Mouse (Mus musculus) E14TG2a.4 (cell line): Measurements from ENCODE around the gene Nfib.

Experiments used
- H3K27me3 ChIP-seq: 2 replicates; pipeline ENCODE4 v1.6.1; 2014; ENCODE audit warnings: low read length, control low read depth; ENCODE audit not compliant: insufficient read depth
- H3K36me3 ChIP-seq: 2 replicates; pipeline ENCODE4 v1.6.1; 2014; ENCODE audit warnings: low read length, control low read depth; ENCODE audit not compliant: insufficient read depth
- H3K4me1 ChIP-seq: replicated peaks from 2 replicates; pipeline ENCODE4 v1.6.1; 2014; ENCODE audit warnings: low read depth, low read length, control low read depth
- H3K4me3 ChIP-seq: replicated peaks from 2 replicates; pipeline ENCODE4 v1.5.1; 2014; ENCODE audit warnings: mild to moderate bottlenecking, low read length
- H3K9me3 ChIP-seq: 2 replicates; pipeline ENCODE4 v1.6.1; 2014; ENCODE audit warnings: low read length, control low read depth
- CTCF ChIP-seq: conservative IDR thresholded peaks from 2 replicates; pipeline ENCODE4 v1.5.1; 2014; ENCODE audit warnings: low read length
- NANOG ChIP-seq: IDR thresholded peaks from 2 replicates; pipeline ENCODE4 v1.6.1; 2014; ENCODE audit warnings: borderline replicate concordance, low read length, mixed read lengths
- POU5F1 ChIP-seq: IDR thresholded peaks from 2 replicates; pipeline ENCODE4 v1.6.1; 2014; ENCODE audit warnings: low read length, borderline replicate concordance

The Nfib gene

DNA sequence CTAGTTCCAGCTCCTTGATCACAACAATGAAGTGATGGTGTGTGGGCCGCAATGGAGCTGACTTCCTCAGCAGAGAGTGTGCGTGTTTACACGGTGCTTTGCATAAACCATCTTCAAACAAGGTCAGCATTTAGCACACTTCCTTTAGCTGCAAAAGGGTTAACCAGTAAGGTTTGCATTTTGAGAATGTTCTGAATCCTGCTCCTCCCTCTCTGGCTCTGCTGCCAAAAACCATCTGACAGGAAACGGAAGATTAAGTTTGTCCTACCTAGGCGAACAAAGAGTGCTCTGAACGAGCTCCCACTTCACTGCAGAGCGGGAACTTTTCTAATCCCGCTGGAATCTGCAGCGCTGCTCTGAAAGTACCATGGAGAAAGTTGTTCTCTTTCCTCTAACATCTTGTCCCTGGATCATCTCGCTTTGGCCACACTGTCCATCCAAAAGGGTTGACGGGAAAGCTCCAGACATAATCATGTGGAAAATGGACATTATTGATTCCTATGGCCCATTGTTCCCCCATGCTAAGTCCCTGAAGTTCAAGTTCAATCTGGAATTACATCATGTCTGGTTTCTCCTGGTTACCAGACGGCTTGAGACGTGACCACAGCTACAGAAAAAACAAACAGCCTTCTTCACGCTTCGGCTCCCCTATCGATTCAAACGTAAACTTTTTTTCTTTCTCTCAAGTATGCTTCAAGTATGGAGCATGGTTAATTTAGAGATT lies 401.2 kb downstream of the Nfib start:
- H3K9me3 ChIP-seq = no peaks in the 10 kb centered on the region
- no peak for TF ChIP-seq CTCF
- TF ChIP-seq NANOG = no peak
- no peak for TF ChIP-seq POU5F1
- no peaks in the 10 kb centered on the region for H3K27me3 ChIP-seq
- H3K4me1 ChIP-seq = peaks cover 24% of the 10 kb centered on the region
- H3K36me3 ChIP-seq = peaks cover 11% of the 10 kb centered on the region; the same call in 1 of the 2 replicates
- H3K4me3 ChIP-seq = peak overlapping the region; percentile 3; the same call in 1 of the 2 replicates

DNA sequence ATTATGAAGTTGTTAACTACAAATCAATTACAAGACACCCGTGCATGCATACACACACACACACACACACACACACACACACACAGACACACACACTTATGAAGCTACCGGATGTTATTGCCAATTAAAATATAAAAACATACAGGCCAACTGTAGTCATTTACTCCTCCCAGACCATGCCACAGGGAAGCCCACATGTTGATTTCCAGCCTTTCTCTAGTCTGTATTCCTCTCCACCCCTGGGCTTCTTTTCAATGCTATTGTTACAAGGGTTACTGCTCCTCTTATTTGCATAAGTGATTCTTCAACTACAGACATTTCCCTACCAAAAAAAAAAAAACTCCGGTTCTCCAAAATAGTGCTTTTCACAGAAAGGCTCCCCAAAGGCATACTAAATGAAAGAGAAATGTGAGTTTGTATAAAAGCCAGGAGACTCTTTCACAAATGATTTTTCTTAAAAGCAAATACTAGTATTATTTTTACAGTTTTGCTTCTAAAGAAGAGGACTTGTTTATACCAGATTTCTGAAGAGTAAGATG lies 402.1 kb downstream of the Nfib start:
- Histone ChIP-seq H3K4me1 (peaks cover 24% of the 10 kb centered on the region), H3K27me3 (no peaks in the 10 kb centered on the region), H3K36me3 (0 out of 2 replicates have a peak, but pooled peaks cover 11% of the 10 kb centered on the region), H3K9me3 (no peaks in the 10 kb centered on the region), H3K4me3 (no peak overlapping the region)
- TF ChIP-seq NANOG (no peak), POU5F1 (no peak), CTCF (no peak)

GRCm38 (mm10) chr4:82302901-82303300 lies 402.6 kb downstream of the Nfib start:
- H3K27me3 ChIP-seq = no peaks in the 10 kb centered on the region
- TF ChIP-seq NANOG = no peak
- TF ChIP-seq CTCF = no peak
- TF ChIP-seq POU5F1 = no peak
- H3K4me1 ChIP-seq = peaks cover 24% of the 10 kb centered on the region
- H3K4me3 ChIP-seq = no peak overlapping the region
- 0 out of 2 replicates have a peak, but pooled peaks cover 8% of the 10 kb centered on the region for H3K36me3 ChIP-seq
- H3K9me3 ChIP-seq = no peaks in the 10 kb centered on the region

GRCm38 (mm10) chr4:82298606-82299005 lies 406.9 kb downstream of the Nfib start:
- Histone ChIP-seq H3K36me3 (0 out of 2 replicates have a peak, but pooled peaks cover 4% of the 10 kb centered on the region), H3K4me3 (no peak overlapping the region), H3K4me1 (peaks cover 17% of the 10 kb centered on the region), H3K9me3 (no peaks in the 10 kb centered on the region), H3K27me3 (no peaks in the 10 kb centered on the region)
- TF ChIP-seq NANOG (no peak), CTCF (no peak), POU5F1 (no peak)

DNA sequence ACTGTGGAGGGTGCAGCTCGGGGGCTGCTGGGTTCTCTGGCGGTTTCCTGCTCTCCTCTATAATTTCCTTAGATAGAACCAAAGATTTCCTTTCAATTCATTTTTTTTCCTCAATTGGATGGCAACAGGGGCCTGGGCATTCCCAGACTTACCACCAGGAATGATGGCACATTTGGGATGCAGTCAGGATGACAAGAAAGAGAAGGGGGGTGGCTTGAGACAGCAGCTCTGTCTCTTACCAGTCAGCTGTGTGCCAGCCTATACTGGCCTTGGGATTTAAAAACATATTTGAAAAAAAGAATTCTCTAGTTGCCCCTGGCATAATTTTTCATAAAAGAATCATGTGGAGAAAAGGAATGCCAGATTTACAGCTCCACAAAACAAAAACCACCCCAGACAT lies 408.0 kb downstream of the Nfib start:
- no peak for TF ChIP-seq NANOG
- TF ChIP-seq CTCF = no peak
- no peak for TF ChIP-seq POU5F1
- no peaks in the 10 kb centered on the region for H3K9me3 ChIP-seq
- H3K4me1 ChIP-seq = peaks cover 18% of the 10 kb centered on the region
- H3K36me3 ChIP-seq = 0 out of 2 replicates have a peak, but pooled peaks cover 4% of the 10 kb centered on the region
- H3K4me3 ChIP-seq = no peak overlapping the region
- H3K27me3 ChIP-seq = no peaks in the 10 kb centered on the region

DNA sequence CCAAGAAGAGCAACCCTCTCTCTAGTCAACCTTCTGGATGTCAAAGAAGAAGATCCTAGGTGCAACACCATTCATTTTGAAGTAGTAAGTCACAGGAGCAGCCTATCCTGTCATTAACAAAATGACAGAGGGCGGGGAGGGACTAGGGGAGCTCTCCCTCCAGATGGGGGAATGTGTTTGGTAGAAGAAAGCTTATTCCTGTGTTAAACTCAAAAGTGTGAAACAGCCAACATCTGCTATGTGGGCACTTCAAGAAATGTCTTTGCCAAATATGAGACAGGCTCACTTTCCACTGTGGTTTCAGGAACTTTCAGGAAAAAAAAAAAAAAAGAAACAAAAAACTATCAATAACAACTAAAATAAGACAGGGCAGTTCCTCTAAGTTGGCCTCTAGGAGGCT lies 411.5 kb downstream of the Nfib start:
- Histone ChIP-seq H3K4me1 (peaks cover 23% of the 10 kb centered on the region), H3K36me3 (peaks cover 11% of the 10 kb centered on the region; the same call in 1 of the 2 replicates), H3K4me3 (no peak overlapping the region), H3K9me3 (no peaks in the 10 kb centered on the region), H3K27me3 (no peaks in the 10 kb centered on the region)
- TF ChIP-seq CTCF (no peak), POU5F1 (no peak), NANOG (no peak)

DNA sequence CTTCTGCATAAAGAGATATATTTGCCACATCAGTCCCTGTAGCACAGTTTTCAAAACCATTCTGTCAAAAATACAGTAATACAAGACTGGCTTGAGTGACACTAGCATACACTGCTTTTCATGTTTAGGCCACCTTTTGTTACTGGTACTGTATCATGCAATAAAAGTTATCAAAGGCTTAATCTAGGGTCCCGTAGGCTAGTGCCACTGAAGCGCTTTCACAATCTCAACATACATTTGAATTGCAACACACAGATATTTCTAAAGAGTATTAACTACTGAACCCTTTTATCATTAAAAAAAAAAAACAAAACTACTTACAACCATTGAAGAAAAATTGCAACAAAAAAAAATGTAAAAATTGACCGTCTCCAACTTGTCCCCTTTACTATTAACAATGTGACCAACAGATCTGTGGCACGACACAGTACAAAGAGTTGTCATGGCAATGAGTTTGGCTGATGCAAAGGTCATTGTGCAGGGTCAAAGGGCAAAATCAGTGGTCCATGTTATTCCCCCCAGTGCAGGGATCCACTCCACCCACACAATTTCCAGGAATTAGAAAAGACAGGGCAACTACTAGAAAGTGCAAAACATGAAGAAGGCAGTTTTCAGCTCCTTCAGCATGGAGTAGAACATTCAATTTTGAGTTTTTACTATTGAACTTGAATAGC lies 414.2 kb downstream of the Nfib start:
- Histone ChIP-seq H3K36me3 (peaks cover 8% of the 10 kb centered on the region; the same call in 1 of the 2 replicates), H3K27me3 (no peaks in the 10 kb centered on the region), H3K9me3 (no peaks in the 10 kb centered on the region), H3K4me1 (peaks cover 23% of the 10 kb centered on the region), H3K4me3 (no peak overlapping the region)
- no peak for TF ChIP-seq POU5F1
- TF ChIP-seq CTCF = no peak
- TF ChIP-seq NANOG = no peak

- H3K4me1 ChIP-seq = peaks cover 23% of the 10 kb centered on the region
- H3K4me3 ChIP-seq = no peak overlapping the region
- TF ChIP-seq NANOG (no peak), POU5F1 (no peak), CTCF (no peak)
- no peaks in the 10 kb centered on the region for H3K9me3 ChIP-seq
- H3K36me3 ChIP-seq = peaks cover 6% of the 10 kb centered on the region; the same call in 1 of the 2 replicates
- H3K27me3 ChIP-seq = no peaks in the 10 kb centered on the region
Observed at GRCm38 (mm10) chr4:82290623-82291022, 414.9 kb downstream of the Nfib start.

- TF ChIP-seq NANOG (no peak), CTCF (no peak), POU5F1 (no peak)
- Histone ChIP-seq H3K9me3 (no peaks in the 10 kb centered on the region), H3K4me1 (peaks cover 23% of the 10 kb centered on the region), H3K4me3 (no peak overlapping the region), H3K27me3 (no peaks in the 10 kb centered on the region), H3K36me3 (peaks cover 6% of the 10 kb centered on the region; the same call in 1 of the 2 replicates)
Observed at GRCm38 (mm10) chr4:82289596-82289995, 416.0 kb downstream of the Nfib start.
